Mouse (Mus musculus): ENCODE measurements around the gene Sema5b. TPM values are rescaled to one million over a fixed set of nuclear protein-coding genes. Genes with fewer than 3 reads are reported as not detected.

The Sema5b gene
- total RNA-seq, 1 experiment: 6.4 TPM

DNA sequence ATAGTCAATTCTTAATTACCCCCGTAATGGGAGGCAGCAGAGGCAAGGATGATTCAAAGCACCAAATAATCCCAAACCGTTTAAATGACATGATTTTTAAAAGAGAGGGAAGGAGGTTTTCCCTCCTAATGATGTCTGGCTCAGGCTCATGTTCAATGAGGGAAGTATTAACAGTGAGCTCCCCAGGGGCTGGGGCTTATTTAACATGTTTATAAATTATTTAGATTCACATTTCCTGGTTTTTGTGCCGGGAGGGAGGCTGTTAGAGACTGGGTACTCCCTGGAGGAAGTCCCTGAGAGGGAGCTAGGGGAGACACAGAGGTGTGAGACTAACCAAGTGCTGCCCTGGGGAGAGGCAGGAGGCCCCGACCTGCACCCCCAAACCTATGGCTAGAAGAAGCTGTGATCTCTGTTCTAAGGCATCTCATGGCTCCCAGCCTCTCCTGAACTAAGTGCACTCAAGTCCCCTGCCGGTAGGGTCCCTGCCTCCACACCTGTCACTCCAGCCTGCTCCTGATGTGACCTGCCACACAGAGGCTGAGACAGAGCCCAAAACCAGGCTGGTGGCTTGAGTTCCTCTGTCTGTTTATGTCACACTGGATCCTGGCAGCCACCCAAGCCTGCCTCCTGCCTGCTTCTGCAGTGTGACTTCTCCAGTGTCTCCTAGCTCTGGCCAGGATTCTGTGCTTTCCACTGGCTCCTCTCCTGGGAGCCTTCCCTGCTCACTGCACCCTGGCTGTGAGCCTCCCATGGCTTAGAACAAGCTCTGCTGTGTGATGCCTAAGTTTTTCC is 51.5 kb downstream of the Sema5b start:
- Histone ChIP-seq H3K27ac (ENCODE audit: insufficient read depth, low read depth, low read length, poor library complexity, severe bottlenecking) (no peak overlapping the region), H3K9me3 (ENCODE audit: control insufficient read depth, insufficient read depth, low read depth, low read length) (no peaks in the 10 kb centered on the region), H3K36me3 (ENCODE audit: control insufficient read depth, insufficient read depth, low read length, poor library complexity, severe bottlenecking) (no peaks in the 10 kb centered on the region), H3K4me3 (ENCODE audit: insufficient read depth in 1 of 2, low read depth in 1 of 2, low read length in 2 of 2, poor library complexity in 1 of 2, severe bottlenecking in 1 of 2) (no peak overlapping the region), H3K9ac (ENCODE audit: insufficient read depth, low read depth, low read length, poor library complexity, severe bottlenecking) (no peak overlapping the region), H3K4me1 (ENCODE audit: control insufficient read depth in 2 of 2, insufficient read depth in 2 of 2, low read length in 2 of 2, poor library complexity in 1 of 2) (peaks cover 6 to 21% of the 10 kb centered on the region in 2 experiments; a peak in 3 of 4 replicates)
- TF ChIP-seq MAFK (IDR thresholded peaks at IDR 0.05; ENCODE audit: insufficient read depth, low read depth, low read length) (no peak), ZNF384 (IDR thresholded peaks at IDR 0.05; ENCODE audit: low read depth, low read length) (no peak), ZC3H11A (IDR thresholded peaks at IDR 0.05; ENCODE audit: borderline replicate concordance, low read depth, low read length) (no peak), CHD2 (IDR thresholded peaks at IDR 0.05; ENCODE audit: low read depth, low read length) (no peak), HCFC1 (IDR thresholded peaks at IDR 0.05; ENCODE audit: borderline replicate concordance, insufficient read depth, low read length) (no peak)
- no peak for DNase-seq (ENCODE audit: low read depth, low spot score)
- in situ Hi-C loops (cut with MboI; ENCODE audit: low sequenced_read_pairs in 2 of 2, unreplicated experiment in 2 of 2): no loop called here

DNA sequence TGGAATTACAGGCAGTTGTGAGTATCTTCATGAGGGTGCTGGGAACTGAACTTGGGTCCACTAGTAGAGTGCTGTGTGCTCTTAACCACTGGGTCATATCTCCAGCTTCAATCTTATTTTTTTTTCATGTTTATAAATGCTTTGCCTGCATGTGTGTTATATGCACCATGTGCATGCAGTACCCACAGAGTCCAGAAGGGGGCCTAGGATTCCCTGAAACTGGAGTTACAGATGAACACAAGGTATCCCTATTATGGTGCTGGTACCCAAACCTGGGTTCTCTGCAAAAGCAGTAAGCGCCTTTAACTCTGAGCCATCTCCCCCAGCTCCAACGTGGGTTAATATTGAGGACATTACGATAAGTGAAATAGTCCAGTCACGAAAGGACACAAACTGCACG is 52.5 kb downstream of the Sema5b start:
- in situ Hi-C loops (cut with MboI; ENCODE audit: low sequenced_read_pairs in 2 of 2, unreplicated experiment in 2 of 2): no loop called here
- no peak for DNase-seq (ENCODE audit: low read depth, low spot score)
- Histone ChIP-seq H3K36me3 (ENCODE audit: control insufficient read depth, insufficient read depth, low read length, poor library complexity, severe bottlenecking) (no peaks in the 10 kb centered on the region), H3K9ac (ENCODE audit: insufficient read depth, low read depth, low read length, poor library complexity, severe bottlenecking) (no peak overlapping the region), H3K4me3 (ENCODE audit: insufficient read depth in 1 of 2, low read depth in 1 of 2, low read length in 2 of 2, poor library complexity in 1 of 2, severe bottlenecking in 1 of 2) (no peak overlapping the region), H3K9me3 (ENCODE audit: control insufficient read depth, insufficient read depth, low read depth, low read length) (no peaks in the 10 kb centered on the region), H3K4me1 (ENCODE audit: control insufficient read depth in 2 of 2, insufficient read depth in 2 of 2, low read length in 2 of 2, poor library complexity in 1 of 2) (peaks cover 6 to 21% of the 10 kb centered on the region in 2 experiments; a peak in 3 of 4 replicates), H3K27ac (ENCODE audit: insufficient read depth, low read depth, low read length, poor library complexity, severe bottlenecking) (no peak overlapping the region)
- no peak for TF ChIP-seq HCFC1 (IDR thresholded peaks at IDR 0.05; ENCODE audit: borderline replicate concordance, insufficient read depth, low read length)
- no peak for TF ChIP-seq MAFK (IDR thresholded peaks at IDR 0.05; ENCODE audit: insufficient read depth, low read depth, low read length)
- no peak for TF ChIP-seq ZC3H11A (IDR thresholded peaks at IDR 0.05; ENCODE audit: borderline replicate concordance, low read depth, low read length)
- no peak for TF ChIP-seq CHD2 (IDR thresholded peaks at IDR 0.05; ENCODE audit: low read depth, low read length)
- TF ChIP-seq ZNF384 (IDR thresholded peaks at IDR 0.05; ENCODE audit: low read depth, low read length): no peak

DNA sequence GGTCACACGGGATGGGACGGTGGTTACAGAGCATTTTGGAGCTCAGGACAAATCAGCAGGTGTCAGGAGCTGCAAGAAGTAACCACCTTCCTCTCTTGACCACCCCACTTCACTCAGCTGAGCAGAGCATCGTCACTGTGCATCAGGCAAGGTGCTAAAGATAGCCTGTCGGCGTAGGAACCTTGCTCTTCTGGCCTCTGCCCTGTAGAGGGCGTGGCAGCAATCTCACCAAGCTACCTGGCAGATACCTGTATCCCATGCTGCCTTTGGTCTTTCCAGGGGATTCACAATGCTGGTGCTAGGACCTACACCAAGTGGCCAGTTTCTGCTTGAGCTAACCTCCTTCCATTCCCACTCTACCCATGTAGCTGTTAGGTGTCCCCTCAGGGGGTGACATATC is 55.3 kb downstream of the Sema5b start:
- no peak for DNase-seq (ENCODE audit: low read depth, low spot score)
- no peak overlapping the region for H3K4me3 ChIP-seq (ENCODE audit: insufficient read depth in 1 of 2, low read depth in 1 of 2, low read length in 2 of 2, poor library complexity in 1 of 2, severe bottlenecking in 1 of 2)
- no peaks in the 10 kb centered on the region for H3K9me3 ChIP-seq (ENCODE audit: control insufficient read depth, insufficient read depth, low read depth, low read length)
- no peak for TF ChIP-seq HCFC1 (IDR thresholded peaks at IDR 0.05; ENCODE audit: borderline replicate concordance, insufficient read depth, low read length)
- TF ChIP-seq ZNF384 (IDR thresholded peaks at IDR 0.05; ENCODE audit: low read depth, low read length): no peak
- no peak for TF ChIP-seq MAFK (IDR thresholded peaks at IDR 0.05; ENCODE audit: insufficient read depth, low read depth, low read length)
- no peak for TF ChIP-seq CHD2 (IDR thresholded peaks at IDR 0.05; ENCODE audit: low read depth, low read length)
- TF ChIP-seq ZC3H11A (IDR thresholded peaks at IDR 0.05; ENCODE audit: borderline replicate concordance, low read depth, low read length): no peak
- in situ Hi-C loops (cut with MboI; ENCODE audit: low sequenced_read_pairs in 2 of 2, unreplicated experiment in 2 of 2): no loop called here
- no peak overlapping the region for H3K27ac ChIP-seq (ENCODE audit: insufficient read depth, low read depth, low read length, poor library complexity, severe bottlenecking)
- no peak overlapping the region for H3K9ac ChIP-seq (ENCODE audit: insufficient read depth, low read depth, low read length, poor library complexity, severe bottlenecking)
- H3K36me3 ChIP-seq (ENCODE audit: control insufficient read depth, insufficient read depth, low read length, poor library complexity, severe bottlenecking): no peaks in the 10 kb centered on the region
- peaks cover 3 to 19% of the 10 kb centered on the region in 2 experiments; a peak in 3 of 4 replicates for H3K4me1 ChIP-seq (ENCODE audit: control insufficient read depth in 2 of 2, insufficient read depth in 2 of 2, low read length in 2 of 2, poor library complexity in 1 of 2)

DNA sequence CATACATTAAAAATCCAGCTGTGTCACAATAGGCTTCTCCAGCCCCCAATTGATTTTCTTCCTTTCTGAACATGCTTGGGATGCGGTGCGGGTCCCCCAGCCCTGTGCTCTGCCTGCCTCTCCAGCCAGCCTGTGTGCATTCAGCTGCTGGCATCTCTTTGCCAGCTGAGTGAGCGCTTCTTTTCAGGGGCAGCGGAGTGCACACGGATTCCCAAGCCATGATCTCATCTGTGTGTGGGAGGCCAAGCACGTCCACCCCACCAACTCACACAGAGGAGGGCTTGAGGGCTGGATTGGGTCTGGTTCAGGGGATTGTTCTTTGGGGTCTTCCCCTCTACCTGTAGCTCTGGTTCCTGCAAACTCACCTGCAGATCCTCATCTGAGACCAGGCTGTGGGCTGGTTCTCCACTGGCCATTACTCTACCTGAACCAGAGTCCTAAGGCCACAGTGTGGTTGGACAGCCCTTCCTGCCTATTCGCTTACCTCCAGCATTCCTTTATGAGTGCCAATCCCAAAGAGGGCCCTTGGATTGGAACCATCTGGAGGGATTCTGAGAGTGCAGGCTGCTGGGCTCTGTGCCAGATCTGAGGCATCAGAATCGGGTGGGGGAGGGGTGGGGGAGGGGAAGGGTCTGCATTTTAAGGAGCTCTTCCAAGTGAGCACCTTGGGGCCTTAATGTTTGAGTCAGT is 55.9 kb downstream of the Sema5b start:
- no peak for TF ChIP-seq CHD2 (IDR thresholded peaks at IDR 0.05; ENCODE audit: low read depth, low read length)
- TF ChIP-seq MAFK (IDR thresholded peaks at IDR 0.05; ENCODE audit: insufficient read depth, low read depth, low read length): no peak
- TF ChIP-seq ZC3H11A (IDR thresholded peaks at IDR 0.05; ENCODE audit: borderline replicate concordance, low read depth, low read length): no peak
- TF ChIP-seq ZNF384 (IDR thresholded peaks at IDR 0.05; ENCODE audit: low read depth, low read length): no peak
- no peak for TF ChIP-seq HCFC1 (IDR thresholded peaks at IDR 0.05; ENCODE audit: borderline replicate concordance, insufficient read depth, low read length)
- Histone ChIP-seq H3K9ac (ENCODE audit: insufficient read depth, low read depth, low read length, poor library complexity, severe bottlenecking) (no peak overlapping the region), H3K9me3 (ENCODE audit: control insufficient read depth, insufficient read depth, low read depth, low read length) (no peaks in the 10 kb centered on the region), H3K4me1 (ENCODE audit: control insufficient read depth in 2 of 2, insufficient read depth in 2 of 2, low read length in 2 of 2, poor library complexity in 1 of 2) (peaks cover 8 to 23% of the 10 kb centered on the region in 2 experiments), H3K4me3 (ENCODE audit: insufficient read depth in 1 of 2, low read depth in 1 of 2, low read length in 2 of 2, poor library complexity in 1 of 2, severe bottlenecking in 1 of 2) (no peak overlapping the region), H3K27ac (ENCODE audit: insufficient read depth, low read depth, low read length, poor library complexity, severe bottlenecking) (no peak overlapping the region), H3K36me3 (ENCODE audit: control insufficient read depth, insufficient read depth, low read length, poor library complexity, severe bottlenecking) (no peaks in the 10 kb centered on the region)
- no peak for DNase-seq (ENCODE audit: low read depth, low spot score)
- in situ Hi-C loops (cut with MboI; ENCODE audit: low sequenced_read_pairs in 2 of 2, unreplicated experiment in 2 of 2): no loop called here

Measured in ES-E14 (cell line).